Mouse (Mus musculus): ENCODE data around the gene Nme7.

The Nme7 gene

GRCm38 (mm10) chr1:164427777-164428176 is 123.9 kb downstream of the Nme7 start:
- DNase-seq (ENCODE audit: extremely low read depth, low read depth, low spot score) = peak; percentile 8

DNA sequence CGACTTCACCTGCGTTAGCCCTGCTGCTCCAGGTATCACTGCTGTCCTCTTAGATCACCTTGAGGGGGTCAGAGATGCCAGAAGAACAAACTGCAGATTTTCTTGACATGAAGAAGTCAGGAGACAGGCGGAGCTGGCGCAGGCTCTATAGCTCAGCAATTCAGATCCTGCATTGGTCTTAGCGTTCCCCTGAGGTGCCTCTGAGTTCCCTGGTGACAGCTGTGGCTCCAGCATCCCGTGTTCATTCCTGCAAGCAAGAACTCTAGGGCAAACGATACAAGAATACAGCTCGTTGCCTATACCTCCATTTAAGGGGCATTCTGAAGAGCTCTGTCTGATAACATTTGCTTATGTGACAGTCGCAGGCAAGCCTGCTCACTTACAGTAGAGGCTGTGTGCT is 124.7 kb downstream of the Nme7 start:
- no peak for DNase-seq (ENCODE audit: extremely low read depth, low read depth, low spot score)

DNA sequence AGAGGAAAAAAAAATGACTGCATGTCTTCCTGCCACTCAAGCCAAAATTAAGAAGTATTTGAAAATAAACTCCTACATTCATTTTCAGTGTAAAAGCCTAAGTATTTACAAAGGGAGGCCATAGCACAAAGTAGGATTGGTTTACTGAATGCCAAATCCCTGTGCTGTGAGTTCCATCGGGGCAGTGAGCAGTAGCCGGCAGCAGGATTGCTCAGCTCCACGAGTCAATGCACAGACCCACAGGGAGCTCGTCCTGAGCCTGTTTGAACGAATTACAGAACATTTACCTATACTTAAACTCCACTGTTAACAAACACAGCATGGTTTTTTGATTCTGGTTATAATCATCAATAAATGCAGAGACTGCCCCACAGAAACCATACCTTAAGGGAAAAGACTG is 128.7 kb downstream of the Nme7 start:
- DNase-seq (ENCODE audit: extremely low read depth, low read depth, low spot score) = no peak

- DNase-seq (ENCODE audit: extremely low read depth, low read depth, low spot score) = no peak
Measured at GRCm38 (mm10) chr1:164434049-164434448, 130.1 kb downstream of the Nme7 start.

GRCm38 (mm10) chr1:164436749-164437148 is 132.8 kb downstream of the Nme7 start:
- no peak for DNase-seq (ENCODE audit: extremely low read depth, low read depth, low spot score)

- no peak for DNase-seq (ENCODE audit: extremely low read depth, low read depth, low spot score)
Measured at GRCm38 (mm10) chr1:164440230-164440629, 136.3 kb downstream of the Nme7 start.

GRCm38 (mm10) chr1:164440708-164441407 is 136.9 kb downstream of the Nme7 start:
- DNase-seq (ENCODE audit: extremely low read depth, low read depth, low spot score) = no peak

DNA sequence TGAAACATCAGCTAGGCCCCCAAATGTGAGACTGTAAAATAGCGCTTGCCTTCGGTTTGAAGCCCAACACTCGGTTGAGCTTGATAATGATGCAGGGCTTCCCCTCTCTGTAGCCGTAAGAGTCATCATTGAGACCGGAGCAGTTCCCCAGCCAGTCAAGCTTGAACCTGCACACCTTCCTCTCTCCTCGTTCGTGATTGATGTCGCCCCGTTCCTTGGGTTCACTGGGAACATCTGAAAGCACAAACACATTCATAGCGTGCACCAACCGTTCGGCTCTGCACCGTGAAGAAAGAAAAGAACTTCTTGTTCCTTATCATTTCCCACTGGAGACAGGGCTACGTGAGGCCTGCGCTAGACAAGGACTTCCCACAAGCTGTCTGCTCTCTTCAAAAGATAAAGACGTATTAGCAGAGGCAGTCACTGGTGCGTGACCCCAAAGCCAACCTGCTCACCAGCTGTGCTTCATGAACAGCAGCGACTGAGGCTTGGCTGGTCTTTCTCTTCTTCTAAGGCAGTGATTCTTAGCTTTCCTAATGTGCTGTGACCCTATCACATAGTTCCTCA is 137.6 kb downstream of the Nme7 start:
- no peak for DNase-seq (ENCODE audit: extremely low read depth, low read depth, low spot score)

DNA sequence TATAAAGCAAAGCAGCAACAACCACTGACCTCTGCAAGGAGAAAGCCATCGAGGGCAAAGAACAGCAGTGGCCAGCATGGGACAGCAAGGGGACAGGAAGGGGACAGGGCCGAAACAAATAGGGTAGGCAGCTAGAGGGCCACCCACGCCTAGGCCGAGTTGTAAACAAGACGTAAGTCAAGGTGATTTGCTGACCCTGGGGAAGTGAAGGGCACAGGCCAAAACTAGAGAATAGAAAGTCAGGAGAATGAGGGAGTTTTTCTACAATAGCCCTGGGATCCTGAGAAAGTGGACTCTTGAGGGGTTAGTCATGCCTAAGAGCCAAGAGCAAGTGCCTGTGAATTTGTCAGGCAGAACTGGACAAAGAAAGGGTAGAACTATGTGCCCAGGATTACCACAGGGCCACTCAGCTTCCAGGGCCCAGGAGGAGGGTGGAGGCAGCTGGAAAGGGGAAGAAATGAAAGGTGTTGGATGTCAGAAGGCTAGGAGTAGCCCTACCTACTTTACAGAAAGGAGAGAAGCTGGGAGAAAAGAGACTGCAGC is 141.8 kb downstream of the Nme7 start:
- no peak for DNase-seq (ENCODE audit: extremely low read depth, low read depth, low spot score)

DNA sequence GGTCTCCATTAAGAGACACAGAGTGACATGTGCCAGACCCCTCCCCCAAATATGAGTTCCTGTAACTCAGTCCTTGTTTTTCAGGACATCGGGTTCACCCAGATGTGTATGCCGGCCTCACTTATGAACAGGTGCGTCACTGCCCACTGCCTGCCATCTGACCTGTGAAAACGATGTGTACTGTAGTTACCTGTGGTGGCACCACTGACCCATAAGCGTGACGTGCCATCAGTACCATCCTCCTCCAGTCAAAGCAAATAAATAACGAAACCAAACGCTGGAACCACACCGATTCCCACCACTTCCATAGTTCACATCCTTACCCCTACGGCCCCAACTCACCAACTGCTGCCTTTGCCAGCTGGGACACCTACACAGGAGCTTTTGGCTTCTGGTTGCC is 142.6 kb downstream of the Nme7 start:
- no peak for DNase-seq (ENCODE audit: extremely low read depth, low read depth, low spot score)

- no peak for DNase-seq (ENCODE audit: extremely low read depth, low read depth, low spot score)
Measured at GRCm38 (mm10) chr1:164447521-164447920, 143.6 kb downstream of the Nme7 start.

- no peak for DNase-seq (ENCODE audit: extremely low read depth, low read depth, low spot score)
Measured at GRCm38 (mm10) chr1:164449626-164450025, 145.7 kb downstream of the Nme7 start.

- no peak for DNase-seq (ENCODE audit: extremely low read depth, low read depth, low spot score)
Measured at GRCm38 (mm10) chr1:164450231-164450630, 146.3 kb downstream of the Nme7 start.

- DNase-seq (ENCODE audit: extremely low read depth, low read depth, low spot score) = no peak
Measured at GRCm38 (mm10) chr1:164450644-164451043, 146.7 kb downstream of the Nme7 start.

- DNase-seq (ENCODE audit: extremely low read depth, low read depth, low spot score) = no peak
Measured at GRCm38 (mm10) chr1:164451346-164451745, 147.4 kb downstream of the Nme7 start.

DNA sequence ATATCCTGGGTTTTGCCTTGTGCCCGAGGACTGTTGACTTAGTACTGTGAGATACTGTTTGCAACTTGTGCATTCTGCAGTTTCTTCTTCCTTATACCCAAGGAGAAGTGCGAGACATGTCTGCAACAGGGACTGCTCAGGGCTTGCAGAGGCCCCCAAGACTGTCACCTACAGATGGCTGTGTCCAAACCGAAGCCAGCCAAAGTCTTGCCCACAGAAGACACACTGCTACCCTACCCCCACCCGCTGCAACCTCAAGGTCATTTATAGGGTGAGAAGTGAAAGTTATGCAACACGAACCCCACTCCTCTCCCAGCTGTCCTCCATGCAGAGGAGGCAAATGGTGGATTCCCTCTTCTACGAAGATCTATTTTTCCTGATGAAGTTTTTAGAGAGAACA is 148.7 kb downstream of the Nme7 start:
- DNase-seq (ENCODE audit: extremely low read depth, low read depth, low spot score) = no peak

DNA sequence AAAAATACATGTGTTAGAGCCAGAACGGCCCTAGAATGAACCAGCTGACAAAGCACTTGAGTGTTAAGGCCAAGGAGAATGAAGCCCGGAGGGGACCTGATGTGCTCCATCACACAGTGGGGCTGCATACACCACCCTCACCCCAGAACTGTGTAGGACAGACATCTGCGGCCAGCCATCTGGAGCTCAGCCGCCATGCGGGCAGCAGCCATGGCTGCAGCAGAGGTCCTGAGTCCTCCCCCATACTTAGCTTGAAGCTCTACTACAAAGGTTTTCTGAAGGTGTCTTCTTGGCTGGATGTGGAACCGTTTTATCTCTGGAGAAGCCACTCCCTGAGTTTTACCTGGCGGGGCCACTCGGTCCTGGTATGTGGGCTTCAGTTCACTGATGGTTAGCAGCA is 149.2 kb downstream of the Nme7 start:
- DNase-seq (ENCODE audit: extremely low read depth, low read depth, low spot score) = no peak

DNA sequence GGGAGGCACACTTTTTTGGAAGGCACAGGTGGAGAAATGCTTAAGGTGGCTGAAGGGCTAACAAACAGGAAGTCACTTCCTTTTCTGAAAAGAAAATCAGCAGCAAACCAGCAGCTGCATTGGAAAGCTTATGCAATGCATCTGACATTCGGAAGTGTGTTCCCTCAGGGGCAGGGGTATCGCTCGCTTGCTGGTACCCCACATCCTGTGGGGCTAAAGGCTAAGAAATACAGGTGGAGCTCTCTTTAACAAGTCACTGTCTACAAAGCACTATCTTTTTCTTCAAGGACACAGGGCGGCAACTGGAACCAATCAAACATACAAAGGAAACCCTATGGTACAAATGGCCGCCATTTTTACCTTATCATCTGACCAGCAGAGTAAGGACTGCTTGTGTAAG is 149.8 kb downstream of the Nme7 start:
- no peak for DNase-seq (ENCODE audit: extremely low read depth, low read depth, low spot score)

- no peak for DNase-seq (ENCODE audit: extremely low read depth, low read depth, low spot score)
Measured at GRCm38 (mm10) chr1:164454747-164455400, 151.0 kb downstream of the Nme7 start.

DNA sequence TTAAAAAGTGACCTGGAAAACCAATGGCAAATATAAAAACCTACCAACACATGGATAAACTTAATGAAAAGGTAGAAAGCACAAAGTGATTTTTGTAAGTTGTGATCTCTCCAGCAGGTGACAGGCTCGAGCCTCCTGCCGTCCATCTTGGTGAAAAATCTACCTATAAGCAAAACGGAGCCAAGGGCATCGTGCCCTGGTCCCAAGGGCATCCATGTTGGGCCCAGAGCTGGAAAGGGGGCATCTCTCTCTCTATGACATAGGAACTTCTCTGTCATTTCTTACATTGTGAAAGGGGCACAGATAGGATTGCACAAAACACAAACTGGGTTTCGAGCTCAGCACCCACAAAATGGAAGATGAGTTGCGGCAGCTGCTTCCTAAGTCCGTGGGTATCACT is 151.7 kb downstream of the Nme7 start:
- DNase-seq (ENCODE audit: extremely low read depth, low read depth, low spot score) = no peak

GRCm38 (mm10) chr1:164456065-164456464 is 152.1 kb downstream of the Nme7 start:
- no peak for DNase-seq (ENCODE audit: extremely low read depth, low read depth, low spot score)

DNA sequence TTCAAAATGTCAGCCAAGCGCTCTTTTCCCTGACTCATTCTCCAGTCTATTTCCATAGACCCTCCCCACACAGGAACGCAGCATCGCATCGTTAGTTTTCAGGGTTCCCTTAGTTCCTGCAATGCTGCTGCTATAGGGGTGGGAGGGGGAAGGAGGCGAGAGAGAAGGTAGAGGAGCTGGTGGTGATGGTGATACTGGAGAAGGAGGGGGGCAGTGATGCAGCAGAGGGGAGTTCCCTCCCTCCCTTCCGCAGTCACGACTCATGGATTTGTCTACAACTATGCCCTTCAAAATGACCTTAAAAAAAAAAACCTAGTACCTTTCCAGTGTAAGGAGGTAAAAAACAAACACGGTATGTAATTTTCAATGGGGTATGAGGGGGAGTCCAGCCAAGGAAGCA is 152.8 kb downstream of the Nme7 start:
- DNase-seq (ENCODE audit: extremely low read depth, low read depth, low spot score) = no peak

All from fat pad, adult 2 months (tissue).